Mouse (Mus musculus) CD4-positive naive resting alpha-beta T cell, adult 76 days (primary cell): ENCODE measurements around the gene Agbl1. TPM values are rescaled to one million over a fixed set of nuclear protein-coding genes. Genes with fewer than 3 reads are reported as not detected.

Experiments used
- total RNA-seq: library from RNA; stranded (reverse); gene quantifications from one replicate; pipeline ENCODE4 v1.2.4, GENCODE M21; 2023

The Agbl1 gene
- total RNA-seq: 3.0 TPM

GRCm38 (mm10) chr7:76229311-76229937, at the start of gene Agbl1:
Agbl1 (plus strand) TSS chr7:76229887.

